Mouse (Mus musculus) layer of hippocampus, postnatal 14 days (tissue): ENCODE measurements around the gene Lgals9. TPM values are rescaled to one million over a fixed set of nuclear protein-coding genes. Genes with fewer than 3 reads are reported as not detected.

Source experiments
- DNase-seq, 2 experiments: peaks; one replicate each; pipeline ENCODE4 v3.0.0; 2021 to 2022; ENCODE audit warnings: low spot score in 2 of 2, mixed read lengths in 1 of 2
- total RNA-seq, 2 experiments: library from RNA; stranded (reverse); gene quantifications; 2 replicates each; pipeline ENCODE4 v1.2.3; 2021

Lgals9 gene
- total RNA-seq, 2 experiments from 2014 or later = 7.2 to 7.4 TPM

GRCm38 (mm10) chr11:78924111-78924510, 60.6 kb downstream of the Lgals9 start:
- no peak for DNase-seq

- DNase-seq = peak; percentile 9 to 15
Measured at GRCm38 (mm10) chr11:78922678-78923407, 61.9 kb downstream of the Lgals9 start.

- no peak for DNase-seq
Measured at GRCm38 (mm10) chr11:78920411-78920939, 64.3 kb downstream of the Lgals9 start, which contains the start of gene Nos2. Nos2 (plus strand) TSS chr11:78920787.

GRCm38 (mm10) chr11:78919745-78920144, 65.0 kb downstream of the Lgals9 start:
- DNase-seq = no peak

GRCm38 (mm10) chr11:78916410-78916809, 68.3 kb downstream of the Lgals9 start:
- no peak for DNase-seq

GRCm38 (mm10) chr11:78915473-78915872, 69.3 kb downstream of the Lgals9 start:
- DNase-seq = no peak

Other genes with a start within 250 kb of the Lgals9 start
- 10 to 100 TPM; 17.4 to 18.4 TPM for gene Ccnq, start 233.2 kb downstream of the Lgals9 start, total RNA-seq
- 10 to 100 TPM; 19.4 to 22.0 TPM for gene Lyrm9, start 158.4 kb downstream of the Lgals9 start, total RNA-seq
- 1 to 10 TPM; 1.4 to 2.0 TPM for gene Nos2, start 64.2 kb downstream of the Lgals9 start, total RNA-seq
- 100 to 1,000 TPM; 154 to 158 TPM for gene Ksr1, start 161.5 kb upstream of the Lgals9 start, total RNA-seq